Mouse (Mus musculus): ENCODE measurements around the gene Bahcc1. TPM values are rescaled to one million over a fixed set of nuclear protein-coding genes. Genes with fewer than 3 reads are reported as not detected.
A peak's percentile ranks its signal among the peaks of the same experiment; 100 is the strongest.

Bahcc1 gene
- polyA plus RNA-seq (2012; ENCODE audit: insufficient read depth, insufficient read length, low replicate concordance, missing spikeins), result not detected in 2 replicates

- Histone ChIP-seq H3K4me3 (ENCODE audit: insufficient read depth, low read depth, low read length) (peak within 1 kb of the TSS; percentile 80), H3K4me1 (ENCODE audit: control insufficient read depth, insufficient read depth, low read length) (peaks cover 23% of the 10 kb centered on the region), H3K27ac (ENCODE audit: insufficient read depth, low read depth, low read length) (peak within 1 kb of the TSS; percentile 93)
- TF ChIP-seq POLR2A (IDR thresholded peaks at IDR 0.05; ENCODE audit: insufficient read depth, low read depth, low read length), result peak; percentile 96
- TF ChIP-seq CTCF (IDR thresholded peaks at IDR 0.05; ENCODE audit: insufficient read depth, low read depth, low read length), result no peak
- WGBS, result under 1% methylated on average over 36 of the region's 36 CpGs
These were observed at the start of gene Bahcc1 for GRCm38 (mm10) chr11:120232230-120233097. Gene Bahcc1, plus strand, starts transcription at chr11:120232947.

DNA sequence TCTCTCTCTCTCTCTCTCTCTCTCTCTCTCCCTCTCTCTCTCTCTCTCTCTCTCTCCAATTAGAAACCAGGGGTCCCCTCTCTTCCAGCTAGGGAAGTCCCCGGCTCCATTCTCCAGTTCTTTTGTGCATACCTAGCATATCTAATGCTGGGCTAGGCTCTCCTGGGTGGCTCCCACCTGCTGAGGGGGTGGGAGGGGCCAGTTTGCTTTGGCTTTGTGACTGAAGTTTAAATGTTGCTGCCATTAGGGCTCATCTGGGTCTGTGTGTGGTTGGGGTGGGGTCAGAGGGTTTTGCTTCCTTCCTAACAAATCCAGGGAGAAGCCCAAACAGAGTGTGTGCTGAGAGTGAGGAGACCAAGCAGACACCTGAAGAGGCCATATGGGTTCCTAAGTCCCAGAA is 49.6 kb upstream of the Bahcc1 start:
- no peak overlapping the region for H3K27ac ChIP-seq (ENCODE audit: insufficient read depth, low read depth, low read length)
- 85% methylated on average over 1 of the region's 1 CpGs for WGBS

GRCm38 (mm10) chr11:120183708-120184107 is 49.0 kb upstream of the Bahcc1 start:
- TF ChIP-seq CTCF (IDR thresholded peaks at IDR 0.05; ENCODE audit: insufficient read depth, low read depth, low read length) (no peak), POLR2A (IDR thresholded peaks at IDR 0.05; ENCODE audit: insufficient read depth, low read depth, low read length) (no peak)
- H3K27ac ChIP-seq (ENCODE audit: insufficient read depth, low read depth, low read length), result no peak overlapping the region
- WGBS, result 89% methylated on average over 11 of the region's 11 CpGs

More for the DNA sequence above, 49.6 kb upstream of the Bahcc1 start:
- no peak overlapping the region for H3K4me3 ChIP-seq (ENCODE audit: insufficient read depth, low read depth, low read length)
- no peak for TF ChIP-seq POLR2A (IDR thresholded peaks at IDR 0.05; ENCODE audit: insufficient read depth, low read depth, low read length)
- no peak for TF ChIP-seq CTCF (IDR thresholded peaks at IDR 0.05; ENCODE audit: insufficient read depth, low read depth, low read length)
- peaks cover 33% of the 10 kb centered on the region for H3K4me1 ChIP-seq (ENCODE audit: control insufficient read depth, insufficient read depth, low read length)

DNA sequence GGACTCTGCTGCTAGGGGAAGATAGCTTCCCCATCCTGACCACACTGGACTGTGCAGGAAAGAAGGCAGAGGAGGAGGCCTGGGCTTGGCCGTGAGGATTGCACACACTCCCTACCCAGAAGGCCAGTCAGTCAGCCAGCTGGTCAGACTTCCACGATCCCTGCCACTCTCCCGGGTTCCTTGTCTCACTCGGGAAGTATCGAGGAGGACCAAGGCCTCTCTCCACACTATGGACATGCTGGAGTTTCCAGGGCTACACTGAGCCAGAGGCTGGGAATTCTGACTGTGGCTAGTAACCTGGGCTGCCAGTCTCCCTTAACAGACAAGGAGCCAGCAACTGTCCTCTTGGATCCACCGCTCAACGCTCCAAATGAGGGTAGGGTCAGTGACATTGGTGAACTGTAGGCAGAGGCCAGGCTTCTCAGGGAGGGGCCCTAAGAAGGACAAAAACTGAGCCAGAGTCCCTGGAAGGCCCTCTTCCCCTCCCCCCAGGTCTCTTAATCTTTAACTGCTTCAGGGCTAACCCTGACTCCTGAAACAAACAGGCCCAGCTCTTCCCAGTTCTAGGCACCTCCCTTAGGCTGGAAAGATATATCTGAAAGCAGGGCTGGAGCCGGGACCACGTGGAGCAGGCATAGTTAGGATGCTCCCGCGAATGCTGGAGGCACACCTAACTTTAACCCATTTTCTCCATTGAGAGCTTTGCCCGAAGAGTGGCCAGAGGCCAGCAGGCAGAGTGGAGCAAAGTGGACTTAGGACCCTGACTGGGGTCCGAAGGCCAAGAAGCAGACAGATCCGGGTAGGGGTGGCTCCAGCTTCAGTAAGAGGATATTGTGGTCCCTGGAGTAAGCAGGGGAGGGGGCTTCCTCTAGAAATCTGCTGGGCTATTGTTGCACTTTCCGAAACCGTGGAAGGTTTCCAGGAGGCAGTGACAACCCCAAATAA is 48.1 kb upstream of the Bahcc1 start:
- TF ChIP-seq POLR2A (IDR thresholded peaks at IDR 0.05; ENCODE audit: insufficient read depth, low read depth, low read length), result no peak
- TF ChIP-seq CTCF (IDR thresholded peaks at IDR 0.05; ENCODE audit: insufficient read depth, low read depth, low read length), result no peak
- Histone ChIP-seq H3K4me3 (ENCODE audit: insufficient read depth, low read depth, low read length) (peak overlapping the region; percentile 46), H3K4me1 (ENCODE audit: control insufficient read depth, insufficient read depth, low read length) (peaks cover 33% of the 10 kb centered on the region), H3K27ac (ENCODE audit: insufficient read depth, low read depth, low read length) (peak overlapping the region; percentile 83)
- 38% methylated on average over 16 of the region's 16 CpGs for WGBS

More at GRCm38 (mm10) chr11:120183708-120184107, 49.0 kb upstream of the Bahcc1 start:
- H3K4me3 ChIP-seq (ENCODE audit: insufficient read depth, low read depth, low read length), result no peak overlapping the region
- peaks cover 33% of the 10 kb centered on the region for H3K4me1 ChIP-seq (ENCODE audit: control insufficient read depth, insufficient read depth, low read length)

DNA sequence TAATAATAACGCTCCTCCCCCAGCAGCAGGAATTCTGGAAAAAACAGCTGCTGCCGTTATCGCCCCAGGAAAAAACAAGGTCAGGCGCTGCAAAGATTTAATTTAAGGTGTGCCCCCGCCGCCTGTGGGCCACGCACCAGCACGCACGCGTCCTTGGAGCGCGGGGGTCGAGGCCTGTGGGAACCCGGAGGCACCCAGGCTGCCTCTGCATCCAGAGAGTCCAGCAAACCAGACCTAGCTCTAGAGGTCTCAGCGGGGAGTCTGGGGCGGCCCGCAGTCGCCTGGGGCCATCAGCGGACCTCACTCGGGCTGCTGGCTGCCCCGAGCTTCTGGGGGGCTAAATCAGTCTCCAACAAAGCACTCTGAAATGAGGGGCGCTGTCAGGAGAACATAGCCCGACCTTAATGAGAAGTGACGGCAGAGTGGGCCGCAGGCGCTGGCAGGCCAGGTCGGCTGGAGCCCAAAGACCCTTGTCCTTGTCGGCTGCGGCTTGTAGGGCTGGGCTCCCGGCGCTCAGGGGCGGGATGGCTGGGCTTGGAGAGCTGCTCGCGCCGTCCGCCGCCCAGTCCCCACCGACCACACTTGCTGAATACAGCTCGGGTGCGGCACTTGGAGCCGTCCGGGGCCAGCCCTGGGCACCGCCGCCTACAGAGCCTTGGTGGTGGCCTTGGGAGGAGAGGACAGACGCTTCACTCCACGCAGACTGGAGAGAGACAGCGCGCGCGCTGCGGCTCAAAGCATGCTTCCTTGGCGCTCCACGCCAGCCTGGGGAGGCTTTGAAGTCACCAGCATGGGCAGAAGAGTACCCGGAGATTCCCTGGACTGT is 47.2 kb upstream of the Bahcc1 start:
- 7% methylated on average over 54 of the region's 54 CpGs for WGBS
- TF ChIP-seq POLR2A (IDR thresholded peaks at IDR 0.05; ENCODE audit: insufficient read depth, low read depth, low read length) (no peak), CTCF (IDR thresholded peaks at IDR 0.05; ENCODE audit: insufficient read depth, low read depth, low read length) (no peak)

DNA sequence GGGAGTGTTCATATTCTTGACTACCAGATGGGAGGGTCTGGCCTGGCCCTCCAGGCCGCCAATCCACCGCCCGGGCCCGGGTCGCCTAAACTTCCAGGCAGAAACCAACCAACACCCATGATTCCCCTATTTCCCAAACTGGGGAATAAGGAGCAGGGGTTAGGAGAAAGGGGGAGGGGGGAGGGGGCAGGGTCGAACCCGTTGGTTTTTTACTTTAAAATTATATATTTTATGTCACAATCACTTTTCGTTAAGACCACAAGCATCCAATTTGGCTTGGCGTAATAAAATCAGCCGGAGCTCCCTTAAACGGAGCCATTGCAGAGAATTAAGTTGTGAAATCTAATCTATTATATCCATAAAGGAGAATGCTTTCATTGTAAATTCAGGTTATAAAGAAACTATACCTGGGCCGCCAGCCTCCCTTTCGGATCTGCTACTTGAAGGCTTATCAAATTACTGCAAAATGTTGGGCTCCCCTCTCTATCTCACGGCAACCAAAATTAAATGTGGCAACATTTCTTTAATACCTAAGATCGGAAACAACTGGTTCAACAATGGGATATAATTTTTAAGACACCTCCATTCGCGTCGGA is 46.5 kb upstream of the Bahcc1 start:
- Histone ChIP-seq H3K4me1 (ENCODE audit: control insufficient read depth, insufficient read depth, low read length) (peaks cover 39% of the 10 kb centered on the region), H3K4me3 (ENCODE audit: insufficient read depth, low read depth, low read length) (peak overlapping the region; percentile 63), H3K27ac (ENCODE audit: insufficient read depth, low read depth, low read length) (peak overlapping the region; percentile 83)
- WGBS, result 28% methylated on average over 18 of the region's 18 CpGs
- TF ChIP-seq CTCF (IDR thresholded peaks at IDR 0.05; ENCODE audit: insufficient read depth, low read depth, low read length) (no peak), POLR2A (IDR thresholded peaks at IDR 0.05; ENCODE audit: insufficient read depth, low read depth, low read length) (no peak)

More for the DNA sequence above, 47.2 kb upstream of the Bahcc1 start:
- H3K4me3 ChIP-seq (ENCODE audit: insufficient read depth, low read depth, low read length), result peak overlapping the region; percentile 46
- peaks cover 37% of the 10 kb centered on the region for H3K4me1 ChIP-seq (ENCODE audit: control insufficient read depth, insufficient read depth, low read length)
- H3K27ac ChIP-seq (ENCODE audit: insufficient read depth, low read depth, low read length), result peak overlapping the region; percentile 83

GRCm38 (mm10) chr11:120186821-120187235 is 45.9 kb upstream of the Bahcc1 start:
- TF ChIP-seq CTCF (IDR thresholded peaks at IDR 0.05; ENCODE audit: insufficient read depth, low read depth, low read length), result no peak
- no peak for TF ChIP-seq POLR2A (IDR thresholded peaks at IDR 0.05; ENCODE audit: insufficient read depth, low read depth, low read length)
- WGBS, result 22% methylated on average over 20 of the region's 20 CpGs
- peak overlapping the region; percentile 78; the same call in 1 of the 2 replicates for H3K27ac ChIP-seq (ENCODE audit: insufficient read depth, low read depth, low read length)
- H3K4me1 ChIP-seq (ENCODE audit: control insufficient read depth, insufficient read depth, low read length), result peaks cover 39% of the 10 kb centered on the region
- H3K4me3 ChIP-seq (ENCODE audit: insufficient read depth, low read depth, low read length), result peak overlapping the region; percentile 63
